Mouse (Mus musculus) hindbrain, postnatal 0 days (tissue): ENCODE measurements around the gene Ddx55. TPM values are rescaled to one million over a fixed set of nuclear protein-coding genes. Genes with fewer than 3 reads are reported as not detected.
"Not testable (repeated sequence)": the region's sequence is repeated elsewhere in the genome, so short reads cannot be mapped to it uniquely, and the experiment has no call there.

Source experiments
- ATAC-seq: fragments of 200-750 bp; cut with Nextera tagmentation; 2 replicates; pipeline ENCODE4 v1.8.0; 2017; ENCODE audit warnings: mild to moderate bottlenecking, moderate TSS enrichment, moderate library complexity
- DNase-seq: peaks from one replicate; pipeline ENCODE4 v3.0.0-alpha.2; 2015; ENCODE audit warnings: low spot score
- H3K27ac ChIP-seq: fragments of 300-500 bp; sonication (generic); 2 replicates; pipeline ENCODE4 v1.5.1; 2014; ENCODE audit warnings: mild to moderate bottlenecking
- H3K27me3 ChIP-seq: fragments of 300-500 bp; sonication (generic); 2 replicates; pipeline ENCODE4 v1.6.1; 2014; ENCODE audit warnings: low read length, mixed read lengths; ENCODE audit not compliant: insufficient read depth
- H3K36me3 ChIP-seq: fragments of 300-500 bp; sonication (generic); 2 replicates; pipeline ENCODE4 v1.6.1; 2014; ENCODE audit warnings: low read length, mixed read lengths; ENCODE audit not compliant: insufficient read depth
- H3K4me1 ChIP-seq: fragments of 300-500 bp; sonication (generic); 2 replicates; pipeline ENCODE4 v1.6.1; 2014; ENCODE audit warnings: antibody characterized with exemption, low read length, mixed read lengths; ENCODE audit not compliant: insufficient read depth
- H3K4me2 ChIP-seq: fragments of 300-500 bp; sonication (generic); 2 replicates; pipeline ENCODE4 v1.6.1; 2014; ENCODE audit warnings: low read depth, mild to moderate bottlenecking, low read length, moderate library complexity, mixed read lengths
- H3K4me3 ChIP-seq: fragments of 300-500 bp; sonication (generic); 2 replicates; pipeline ENCODE4 v1.5.1; 2014; ENCODE audit warnings: low read length
- H3K9ac ChIP-seq: fragments of 300-500 bp; sonication (generic); replicated peaks from 2 replicates; pipeline ENCODE4 v1.6.1; 2014; ENCODE audit warnings: mild to moderate bottlenecking, low read length, moderate library complexity, mixed read lengths
- H3K9me3 ChIP-seq: fragments of 300-500 bp; sonication (generic); 2 replicates; pipeline ENCODE4 v1.6.1; 2016; ENCODE audit warnings: low read length, mixed read lengths
- CTCF ChIP-seq: IDR thresholded peaks from 2 replicates; pipeline ENCODE4 v1.5.1; 2016; ENCODE audit warnings: antibody characterized with exemption, control low read depth, low read depth
- WGBS: fragments of 180-500 bp; shearing (Covaris S2); extraction: QIAGEN DNeasy Blood & Tissue Kit; methylation state at CpG from one replicate; pipeline ENCODE4 v1.1.7; 2014; 5-methylcytosine and 5-hydroxymethylcytosine counted together
- polyA plus RNA-seq: library from polyadenylated mRNA; unstranded; fragments of >200 nt; fragmentation: Nextera tagmentation; extraction: Ambion mirVana; gene quantifications from 2 replicates; pipeline ENCODE4 v1.2.1, GENCODE M21; 2015
- total RNA-seq: library from RNA; depleted of rRNA; stranded (reverse); fragments of >200 nt; gene quantifications from 2 replicates; pipeline ENCODE4 v1.2.3, GENCODE M21; 2014

Ddx55 gene
- total and polyA plus RNA-seq, 2 experiments from 2014 or later: 15.5 to 22.9 TPM

GRCm38 (mm10) chr5:124578633-124579317, 26.1 kb downstream of the Ddx55 start, which contains the start of the genes Eif2b1 and Gtf2h3:
TSS of gene Eif2b1 (minus strand) at chr5:124579131.
TSS of gene Gtf2h3 (plus strand) at chr5:124579140.
- H3K4me3 ChIP-seq: peak within 1 kb of the TSS; percentile 82
- H3K27me3 ChIP-seq: no peaks in the 10 kb centered on the region
- peak within 1 kb of the TSS; percentile 79 for H3K9ac ChIP-seq
- TF ChIP-seq CTCF: no peak
- peaks cover 16% of the 10 kb centered on the region; the same call in 1 of the 2 replicates for H3K4me1 ChIP-seq
- peak within 1 kb of the TSS; percentile 81 for H3K4me2 ChIP-seq
- ATAC-seq (peak; percentile 95), DNase-seq (peak; percentile 98)
- H3K9me3 ChIP-seq: no peaks in the 10 kb centered on the region
- under 1% methylated on average over 51 of the region's 51 CpGs for WGBS
- peaks cover 28% of the 10 kb centered on the region for H3K36me3 ChIP-seq
- peak within 1 kb of the TSS; percentile 69 for H3K27ac ChIP-seq

- H3K4me1 ChIP-seq: peaks cover 16% of the 10 kb centered on the region; the same call in 1 of the 2 replicates
- peaks cover 28% of the 10 kb centered on the region for H3K36me3 ChIP-seq
- no peak overlapping the region for H3K27ac ChIP-seq
- ATAC-seq (no peak), DNase-seq (no peak)
- H3K27me3 ChIP-seq: no peaks in the 10 kb centered on the region
- no peak overlapping the region for H3K9ac ChIP-seq
- no peak for TF ChIP-seq CTCF
- H3K4me2 ChIP-seq: no peak overlapping the region
- no peak overlapping the region for H3K4me3 ChIP-seq
- 79% methylated on average over 5 of the region's 5 CpGs for WGBS
- no peaks in the 10 kb centered on the region for H3K9me3 ChIP-seq
Measured at GRCm38 (mm10) chr5:124582515-124582914, 29.9 kb downstream of the Ddx55 start.

GRCm38 (mm10) chr5:124592768-124593167, 40.1 kb downstream of the Ddx55 start:
- H3K9me3 ChIP-seq: no peaks in the 10 kb centered on the region
- 96% methylated on average over 3 of the region's 3 CpGs for WGBS
- H3K36me3 ChIP-seq: peaks cover 32% of the 10 kb centered on the region; the same call in 1 of the 2 replicates
- no peak overlapping the region for H3K4me2 ChIP-seq
- no peaks in the 10 kb centered on the region for H3K4me1 ChIP-seq
- DNase-seq (no peak), ATAC-seq (no peak)
- TF ChIP-seq CTCF: no peak
- H3K9ac ChIP-seq: no peak overlapping the region
- H3K27ac ChIP-seq: no peak overlapping the region
- no peaks in the 10 kb centered on the region for H3K27me3 ChIP-seq
- H3K4me3 ChIP-seq: no peak overlapping the region

DNA sequence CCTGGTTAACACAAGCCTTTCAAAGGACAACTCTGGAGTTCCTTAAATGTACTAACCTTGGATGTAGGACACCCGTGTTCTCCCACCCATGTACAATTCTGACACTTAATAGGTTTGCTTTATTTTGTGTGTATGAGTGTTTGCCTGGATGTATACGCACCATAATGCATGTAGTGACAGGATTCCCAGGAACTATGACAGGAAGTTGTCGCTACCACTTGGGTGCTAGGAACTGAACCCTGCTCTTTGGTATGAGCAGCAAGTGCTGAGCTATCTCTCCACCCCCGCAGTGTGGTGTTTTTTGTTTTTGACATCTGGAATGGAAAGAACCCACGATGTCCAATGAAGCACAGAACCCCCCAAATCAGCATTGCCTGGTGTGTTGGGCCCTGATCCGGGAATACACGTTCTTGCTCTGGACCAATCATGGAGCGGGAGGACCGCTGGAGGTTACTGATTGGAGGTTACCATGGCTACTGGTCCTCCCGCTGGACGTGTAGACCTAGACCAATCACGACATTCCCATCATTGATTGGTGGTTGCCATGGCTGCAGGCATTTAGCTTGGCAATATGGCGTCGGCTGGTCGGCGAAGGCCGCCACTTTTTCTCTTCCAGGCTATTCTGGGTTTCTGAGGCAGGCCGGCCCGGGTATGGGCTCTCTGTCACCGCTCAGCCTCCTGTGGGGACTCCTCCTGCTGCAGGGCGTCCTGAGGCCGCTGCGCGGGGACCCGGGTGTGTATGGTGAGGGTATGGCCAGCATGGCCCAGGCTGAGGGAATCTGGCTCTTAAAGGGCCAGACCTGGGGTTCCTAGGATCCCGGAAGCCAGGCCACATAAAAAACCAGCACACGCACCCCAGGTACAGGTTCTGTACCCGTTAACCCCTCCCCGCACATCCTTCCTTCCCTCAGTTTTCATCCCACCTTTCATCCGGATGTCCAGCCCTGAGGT, 45.8 kb downstream of the Ddx55 start:
- peak overlapping the region; percentile 95 for H3K4me2 ChIP-seq
- WGBS: 7% methylated on average over 30 of the region's 30 CpGs
- H3K4me3 ChIP-seq: peak overlapping the region; percentile 93
- peaks cover 18% of the 10 kb centered on the region; the same call in 1 of the 2 replicates for H3K36me3 ChIP-seq
- no peaks in the 10 kb centered on the region for H3K9me3 ChIP-seq
- no peaks in the 10 kb centered on the region for H3K27me3 ChIP-seq
- TF ChIP-seq CTCF: no peak
- peak overlapping the region; percentile 61 for H3K9ac ChIP-seq
- H3K4me1 ChIP-seq: peaks cover 6% of the 10 kb centered on the region; the same call in 1 of the 2 replicates
- ATAC-seq: peak; percentile 100
- H3K27ac ChIP-seq: peak overlapping the region; percentile 64; the same call in 1 of the 2 replicates
- peak; percentile 99 for DNase-seq

- not testable (repeated sequence) for H3K27me3 ChIP-seq, H3K4me3 ChIP-seq, H3K4me1 ChIP-seq, DNase-seq, H3K9me3 ChIP-seq, ATAC-seq, H3K27ac ChIP-seq, H3K9ac ChIP-seq
- H3K36me3 ChIP-seq: peaks cover 12% of the 10 kb centered on the region; the same call in 1 of the 2 replicates
- WGBS: 51% methylated on average over 8 of the region's 8 CpGs
- peak overlapping the region; percentile 95; the same call in 1 of the 2 replicates for H3K4me2 ChIP-seq
Measured at GRCm38 (mm10) chr5:124599726-124600125, 47.1 kb downstream of the Ddx55 start.

DNA sequence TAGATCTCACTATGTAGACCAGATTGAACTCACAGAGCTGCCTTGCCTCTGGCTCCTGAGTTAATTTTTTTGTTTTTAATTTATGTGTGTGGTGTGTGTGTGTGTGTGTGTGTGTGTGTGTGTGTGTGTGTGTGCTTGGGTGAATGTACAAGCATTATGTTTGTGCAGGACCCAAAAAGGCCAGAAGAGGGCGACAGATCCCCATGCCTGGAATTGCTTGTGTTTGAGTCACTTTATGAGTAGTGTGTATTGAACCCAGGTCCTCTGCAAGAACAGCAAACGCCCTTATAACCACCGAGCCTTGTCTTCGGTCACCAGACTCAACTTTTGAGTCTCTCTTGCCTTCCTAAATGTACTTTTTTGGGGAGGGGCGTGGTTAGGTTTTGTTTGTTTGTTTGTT, 49.7 kb downstream of the Ddx55 start:
- 80% methylated on average over 5 of the region's 5 CpGs for WGBS
- TF ChIP-seq CTCF: peak; percentile 82
- Histone ChIP-seq H3K4me1 (peaks cover 6% of the 10 kb centered on the region; the same call in 1 of the 2 replicates), H3K27ac (no peak overlapping the region), H3K9me3 (no peaks in the 10 kb centered on the region), H3K36me3 (no peaks in the 10 kb centered on the region), H3K9ac (no peak overlapping the region), H3K27me3 (no peaks in the 10 kb centered on the region), H3K4me3 (no peak overlapping the region), H3K4me2 (no peak overlapping the region)
- ATAC-seq: no peak
- peak; percentile 73 for DNase-seq
